Comparison of ENCODE assay signal across 18 mouse cellular contexts in the genomic region with DNA sequence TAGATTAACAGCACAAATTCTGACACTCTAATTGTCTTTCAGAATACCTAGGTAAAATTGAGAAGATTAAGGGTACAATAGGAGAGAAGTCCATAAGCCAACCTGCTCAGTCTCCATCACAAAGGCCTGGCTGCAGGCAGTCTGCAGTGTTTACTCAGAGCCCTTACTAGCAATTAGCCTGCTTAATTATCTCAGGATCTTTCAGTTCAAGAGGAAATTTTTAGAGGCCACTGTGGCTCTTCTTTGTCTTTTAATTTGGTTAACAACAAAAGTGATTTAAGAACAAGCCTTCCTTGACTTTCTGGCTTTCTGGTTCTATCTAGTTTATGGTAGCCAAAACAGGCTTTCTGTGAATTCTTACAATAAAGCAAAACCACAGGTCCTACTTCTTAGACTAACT.
"Had no signal": no experiment of that assay in that cellular context is flagged by ENCODE, and none has a peak within 500 bp of the region (broad histone marks: within the 10 kb centered on the region; RNA-seq: fewer than 3 reads in every experiment).

No protein-coding gene starts in this region.

- H3K4me1 ChIP-seq: midbrain, embryonic 10.5 days; midbrain, embryonic 12.5 days; neural tube, embryonic 13.5 days; neural tube, embryonic 15.5 days had no signal

- DNase-seq: lung, adult 18-20 months; lung, embryonic 14.5 days; lung, postnatal 10 days; lung, postnatal 4 days; midbrain, embryonic 14.5 days; right cerebral cortex, adult 18-20 months; right cerebral cortex, postnatal 25 days; right cerebral cortex, postnatal 4 days; spleen, adult 18-20 months; thymus, adult 2 months; thymus, postnatal 25 days; thymus, postnatal 4 days had no signal

- H3K36me3 ChIP-seq: midbrain, embryonic 10.5 days; midbrain, embryonic 12.5 days; neural tube, embryonic 13.5 days; neural tube, embryonic 15.5 days had no signal

- H3K4me2 ChIP-seq: lung, embryonic 14.5 days; midbrain, embryonic 12.5 days; neural tube, embryonic 13.5 days; neural tube, embryonic 15.5 days had no signal

- H3K27me3 ChIP-seq: midbrain, embryonic 12.5 days; neural tube, embryonic 13.5 days; neural tube, embryonic 15.5 days had no signal

- H3K4me3 ChIP-seq: midbrain, embryonic 10.5 days; midbrain, embryonic 12.5 days; myocyte; neural tube, embryonic 13.5 days; neural tube, embryonic 15.5 days had no signal

- H3K9me3 ChIP-seq: midbrain, embryonic 10.5 days; midbrain, embryonic 12.5 days; neural tube, embryonic 13.5 days; neural tube, embryonic 15.5 days had no signal

- H3K27ac ChIP-seq: midbrain, embryonic 10.5 days; midbrain, embryonic 12.5 days; neural tube, embryonic 13.5 days; neural tube, embryonic 15.5 days had no signal

- ATAC-seq: midbrain, embryonic 16.5 days had no signal

- H3K9ac ChIP-seq: lung, embryonic 14.5 days; midbrain, embryonic 12.5 days; neural tube, embryonic 13.5 days; neural tube, embryonic 15.5 days had no signal
